Mouse (Mus musculus): ENCODE measurements around the gene Tcl1b5.
"Not testable (repeated sequence)": the region's sequence is repeated elsewhere in the genome, so short reads cannot be mapped to it uniquely, and the experiment has no call there.

The Tcl1b5 gene

GRCm38 (mm10) chr12:105176044-105176443 is at the start of gene Tcl1b5:
Tcl1b5 (plus strand) TSS chr12:105176344.
- not testable (repeated sequence) for DNase-seq

DNA sequence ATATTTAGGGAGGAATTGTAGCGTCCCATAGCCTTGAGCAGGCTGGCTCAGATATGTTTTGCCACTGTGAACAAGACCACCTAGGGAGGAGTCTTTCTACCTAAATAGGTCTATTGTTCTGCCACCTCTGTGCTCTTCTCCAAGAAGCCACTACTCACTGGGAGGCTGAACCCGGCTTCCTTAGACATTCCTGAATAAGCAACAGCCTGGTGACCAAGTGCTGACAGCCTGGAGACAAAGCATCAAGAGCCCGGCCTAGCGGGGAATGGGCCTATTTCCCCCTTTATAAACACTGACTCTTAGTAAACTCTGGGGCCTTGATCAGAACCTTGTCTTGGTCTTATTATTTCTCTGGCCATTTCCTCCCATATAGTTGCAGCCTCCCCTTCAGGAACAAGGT is 49.6 kb upstream of the Tcl1b5 start:
- DNase-seq: no peak

- DNase-seq: no peak
Observed at GRCm38 (mm10) chr12:105127607-105128006, 48.5 kb upstream of the Tcl1b5 start.

GRCm38 (mm10) chr12:105129494-105130205 is 46.5 kb upstream of the Tcl1b5 start:
- DNase-seq: not testable (repeated sequence)

DNA sequence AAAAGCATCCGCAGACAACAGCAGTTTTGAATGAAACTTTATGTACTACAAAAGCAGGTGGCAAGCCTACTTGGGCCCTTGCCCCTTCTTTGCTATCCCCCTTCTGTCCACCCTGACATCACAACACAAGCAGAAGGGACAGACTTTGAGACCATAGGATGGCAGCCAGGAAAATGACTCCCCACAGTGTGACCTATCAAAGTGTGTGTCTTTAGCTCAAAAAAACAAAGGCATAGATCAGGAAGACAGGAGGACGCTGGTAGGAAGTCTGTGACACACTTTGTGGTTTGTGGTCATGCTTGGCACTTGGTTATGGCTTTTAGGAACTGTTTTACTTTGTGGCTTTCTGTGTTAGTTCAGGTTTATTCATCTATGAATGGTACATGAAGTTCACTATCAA is 42.0 kb upstream of the Tcl1b5 start:
- DNase-seq: not testable (repeated sequence)

GRCm38 (mm10) chr12:105134826-105135225 is 41.3 kb upstream of the Tcl1b5 start:
- not testable (repeated sequence) for DNase-seq

GRCm38 (mm10) chr12:105137729-105138128 is 38.4 kb upstream of the Tcl1b5 start:
- DNase-seq: not testable (repeated sequence)

DNA sequence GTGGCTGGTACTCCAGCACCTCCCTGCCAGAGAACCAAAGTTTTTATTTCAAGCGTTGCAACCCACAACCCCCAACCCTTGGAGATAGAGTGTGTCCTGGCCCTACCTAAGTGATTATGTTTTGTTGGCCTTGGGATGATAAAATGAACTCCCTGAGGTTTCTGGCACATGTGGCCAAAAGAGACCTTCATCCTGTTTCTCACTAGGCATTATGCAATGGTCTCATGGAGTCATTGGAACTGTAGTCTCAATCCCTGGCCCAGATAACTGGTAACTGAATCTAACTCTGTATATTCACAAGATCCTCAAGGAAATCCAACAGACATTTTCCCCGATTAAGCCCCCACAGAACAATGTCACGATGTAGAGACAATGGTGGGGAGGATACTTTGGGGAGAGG is 33.0 kb upstream of the Tcl1b5 start:
- no peak for DNase-seq

GRCm38 (mm10) chr12:105144928-105145327 is 31.2 kb upstream of the Tcl1b5 start:
- DNase-seq: not testable (repeated sequence)

DNA sequence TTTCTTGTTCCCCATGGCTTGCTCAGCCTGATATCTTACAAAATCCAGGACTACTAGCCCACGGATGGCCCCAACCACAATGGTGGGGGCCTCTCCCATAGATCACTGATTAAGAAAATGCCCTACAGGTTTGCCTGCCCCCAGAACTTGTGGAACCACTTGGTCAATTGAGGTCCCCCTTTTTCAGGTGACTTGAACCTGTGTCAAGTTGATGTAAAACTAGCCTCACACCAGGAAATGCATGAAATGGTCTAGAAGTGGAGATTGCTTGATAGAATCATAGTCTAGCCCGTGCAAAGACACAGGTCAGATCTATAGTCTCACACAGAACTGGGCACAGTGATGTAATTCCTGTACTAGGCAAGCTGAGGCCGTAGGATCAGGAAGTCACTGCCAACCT is 30.4 kb upstream of the Tcl1b5 start, which contains the start of gene Tcl1b2:
Tcl1b2 (plus strand) TSS at position 301 of the 400 bp plus-strand sequence.
- DNase-seq: no peak

- DNase-seq: peak; percentile 11
Observed at GRCm38 (mm10) chr12:105155286-105155685, 20.9 kb upstream of the Tcl1b5 start.

DNA sequence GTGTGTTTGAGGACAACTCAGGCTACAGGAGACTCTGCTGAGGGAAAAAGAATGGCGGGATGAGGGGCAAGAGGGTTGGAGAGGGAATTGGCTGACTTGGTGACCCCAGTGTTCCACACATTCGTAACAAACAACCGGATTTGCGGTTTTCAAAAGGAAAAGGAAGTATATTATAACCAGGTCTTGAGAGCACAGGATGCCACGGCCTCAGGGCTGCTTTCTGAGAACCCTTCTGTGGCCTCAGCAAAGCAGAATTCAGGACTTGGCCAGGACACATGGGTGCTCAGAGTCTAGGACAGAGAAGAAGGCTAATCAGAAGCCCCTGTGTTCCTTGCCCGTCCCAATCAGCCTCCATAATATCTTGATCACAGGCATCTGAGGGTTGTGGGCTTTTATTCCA is 17.3 kb upstream of the Tcl1b5 start:
- DNase-seq: no peak

DNA sequence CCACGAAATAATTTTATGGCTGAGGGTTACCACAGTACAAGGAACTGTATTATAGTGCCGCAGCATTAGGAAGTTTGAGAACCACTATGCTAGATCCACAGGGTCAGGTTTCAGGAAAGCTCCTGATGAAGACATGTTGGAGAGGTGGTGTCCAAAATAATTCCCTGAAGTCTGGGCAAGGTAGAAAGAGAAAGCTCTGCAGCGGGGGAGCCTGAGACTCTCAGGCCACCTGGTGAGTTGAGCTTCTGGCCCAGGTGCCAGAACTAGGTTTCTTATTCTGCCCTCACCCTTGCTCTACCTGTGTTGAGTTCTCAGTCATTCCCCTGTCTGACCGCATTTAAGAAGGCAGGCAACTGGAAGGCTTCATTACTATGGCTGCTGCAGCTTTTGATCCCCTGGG is 16.8 kb upstream of the Tcl1b5 start, which contains the start of gene Tcl1b1:
Tcl1b1 (plus strand) TSS at position 301 of the 400 bp plus-strand sequence.
- DNase-seq: no peak

GRCm38 (mm10) chr12:105166734-105167133 is 9.4 kb upstream of the Tcl1b5 start:
- no peak for DNase-seq

- DNase-seq: no peak
Observed at GRCm38 (mm10) chr12:105173366-105173765, 2.8 kb upstream of the Tcl1b5 start.

- peak; percentile 19 for DNase-seq
Observed at GRCm38 (mm10) chr12:105174318-105174717, 1.8 kb upstream of the Tcl1b5 start.

- not testable (repeated sequence) for DNase-seq
Observed at GRCm38 (mm10) chr12:105181040-105181644, 5.0 kb downstream of the Tcl1b5 start.

DNA sequence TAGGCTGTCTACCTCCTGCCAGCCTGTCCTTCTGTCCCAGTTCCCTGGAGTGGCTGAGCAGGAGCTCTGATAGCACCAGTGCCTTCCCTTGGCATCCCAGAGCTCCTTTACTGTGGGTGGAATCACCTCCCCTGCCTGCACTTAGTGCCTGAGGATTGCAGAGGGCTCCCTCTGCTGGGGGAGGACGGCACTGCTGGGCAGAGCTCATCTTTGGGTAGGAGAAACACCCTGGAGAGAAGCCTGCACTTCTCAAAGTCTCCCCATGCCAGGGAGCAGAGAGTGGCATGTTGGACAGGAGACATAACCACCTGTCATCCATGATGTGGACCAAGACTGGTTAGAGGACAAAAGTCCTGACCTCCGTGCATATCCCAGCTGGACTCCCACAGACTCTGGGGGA is 12.8 kb downstream of the Tcl1b5 start:
- not testable (repeated sequence) for DNase-seq

- DNase-seq: not testable (repeated sequence)
Observed at GRCm38 (mm10) chr12:105190743-105191142, 14.6 kb downstream of the Tcl1b5 start, which contains the start of gene Tcl1b3. Tcl1b3 (plus strand) TSS chr12:105191043.

- not testable (repeated sequence) for DNase-seq
Observed at GRCm38 (mm10) chr12:105199684-105200497, 23.7 kb downstream of the Tcl1b5 start.

DNA sequence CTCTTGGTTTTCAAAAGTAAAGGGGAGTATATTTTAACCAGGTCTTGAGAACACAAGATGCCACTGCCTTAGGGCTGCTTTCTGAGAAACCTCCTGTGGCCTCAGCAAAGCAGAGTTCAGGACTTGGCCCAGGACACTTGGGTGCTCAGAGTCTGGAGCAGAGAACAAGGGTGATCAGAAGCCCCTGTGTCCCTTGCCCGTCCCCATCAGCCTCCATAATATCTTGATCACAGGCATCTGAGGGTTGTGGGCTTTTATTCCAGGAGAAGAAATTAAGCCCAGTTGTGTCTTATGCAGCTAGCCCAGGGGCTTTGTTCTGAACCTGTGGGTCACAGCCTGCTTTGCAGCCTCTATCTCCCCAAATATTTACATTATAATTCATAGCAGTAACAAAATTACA is 25.5 kb downstream of the Tcl1b5 start, which contains the start of gene Tcl1b4:
Tcl1b4 (plus strand) TSS at position 301 of the 400 bp plus-strand sequence.
- DNase-seq: not testable (repeated sequence)

DNA sequence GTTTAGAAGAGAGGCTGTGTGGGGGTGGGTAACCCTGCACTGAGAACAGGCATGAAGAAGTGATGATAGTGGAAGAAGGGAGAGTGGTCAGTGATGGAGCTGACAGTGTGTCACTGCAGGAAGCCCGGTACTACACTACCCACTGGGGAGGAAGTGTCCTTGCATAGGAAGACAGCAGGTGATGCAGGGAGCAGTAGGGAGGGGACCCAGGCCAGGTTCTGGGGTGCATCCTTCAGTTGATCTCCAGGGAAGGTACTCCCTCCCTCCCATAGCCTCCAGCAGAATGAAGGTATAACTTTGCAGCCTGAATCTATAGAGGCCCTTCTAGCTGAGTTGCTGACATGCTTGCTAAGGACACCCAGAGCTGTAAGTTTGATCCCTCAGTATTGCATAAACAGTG is 30.9 kb downstream of the Tcl1b5 start:
- DNase-seq: no peak

GRCm38 (mm10) chr12:105208441-105208840 is 32.3 kb downstream of the Tcl1b5 start:
- DNase-seq: no peak

Measured in right cerebral cortex, adult 18-20 months (tissue).